Mouse (Mus musculus): ENCODE data around the gene Xpa.
"Not testable (repeated sequence)": the region's sequence is repeated elsewhere in the genome, so short reads cannot be mapped to it uniquely, and the experiment has no call there.

The Xpa gene

DNA sequence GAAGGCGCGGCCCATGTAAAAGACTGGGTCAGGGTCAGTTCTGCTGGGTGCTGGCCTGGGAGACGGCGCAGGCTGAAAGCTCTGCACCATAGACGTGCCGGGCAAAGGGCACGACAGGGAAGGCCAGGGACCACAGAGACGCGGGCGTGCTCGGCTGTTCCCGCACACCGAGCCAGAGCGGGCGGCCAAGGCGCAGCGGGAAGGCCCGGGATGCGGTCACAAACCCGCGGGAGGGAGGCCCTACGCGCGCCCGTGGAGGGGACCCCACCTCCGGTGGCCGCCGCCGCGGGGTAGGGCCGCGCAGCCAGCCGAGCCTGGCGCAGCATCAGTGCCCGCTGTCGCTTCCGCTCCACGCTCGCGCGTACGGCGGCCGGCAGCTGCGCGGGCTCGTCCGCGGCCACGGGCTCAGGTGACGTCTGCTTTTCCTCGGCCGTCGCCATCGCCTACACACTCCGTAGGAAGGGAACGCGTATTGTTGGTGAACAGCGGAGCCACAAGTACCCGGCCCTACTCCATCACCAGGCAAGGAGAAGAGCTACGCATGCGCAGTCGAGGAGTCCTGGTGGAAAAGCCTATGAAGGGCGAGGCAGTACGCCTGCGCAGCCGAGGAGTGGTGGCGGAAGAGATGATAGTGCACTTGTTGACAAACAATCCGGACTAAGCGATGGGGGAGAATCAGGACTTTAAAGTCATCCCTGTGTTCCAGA, at the start of gene Xpa:
TSS of gene Xpa (minus strand) at position 531 of the 707 bp plus-strand sequence.
- DNase-seq (ENCODE audit: low spot score) = peak; percentile 94

DNA sequence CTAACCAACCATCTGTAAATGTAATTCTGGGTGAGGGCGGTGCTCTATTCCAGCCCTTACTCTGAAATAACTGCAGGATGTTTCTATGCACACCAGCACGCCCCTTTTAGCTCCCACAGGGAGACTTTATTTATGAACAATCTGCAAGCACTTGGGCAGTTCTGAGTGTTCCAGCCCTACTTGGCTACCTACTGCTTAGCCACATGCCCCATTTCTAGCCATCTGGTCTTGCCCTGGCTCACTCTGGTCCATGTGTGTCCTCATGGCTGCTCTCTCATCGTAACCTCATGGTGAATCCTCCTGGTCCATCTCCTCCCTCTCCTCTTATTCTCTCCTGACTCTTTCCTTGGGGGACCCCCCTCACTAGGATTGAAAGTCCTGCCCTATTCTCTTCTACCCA, 39.8 kb upstream of the Xpa start:
- no peak for DNase-seq (ENCODE audit: low spot score)

DNA sequence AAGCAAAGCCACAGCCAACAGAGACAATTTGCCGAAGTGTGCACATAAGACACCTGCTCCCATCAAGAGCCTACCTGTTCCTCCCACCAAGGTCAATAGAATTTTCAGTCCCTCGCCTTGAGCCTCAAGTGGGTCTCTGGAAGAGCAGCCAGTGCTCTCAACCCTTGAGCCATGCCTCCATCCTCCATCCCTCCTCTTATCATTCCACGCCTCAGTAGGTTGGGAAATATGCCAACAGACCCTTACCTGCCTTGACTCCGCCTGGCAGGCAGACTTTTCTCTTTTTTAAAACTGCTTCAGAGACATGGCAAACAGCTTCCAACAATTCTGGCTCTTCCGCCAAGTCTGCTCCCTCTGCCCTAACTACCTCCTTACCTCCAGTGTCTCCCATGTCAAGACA, 38.6 kb upstream of the Xpa start:
- DNase-seq (ENCODE audit: low spot score) = no peak

DNA sequence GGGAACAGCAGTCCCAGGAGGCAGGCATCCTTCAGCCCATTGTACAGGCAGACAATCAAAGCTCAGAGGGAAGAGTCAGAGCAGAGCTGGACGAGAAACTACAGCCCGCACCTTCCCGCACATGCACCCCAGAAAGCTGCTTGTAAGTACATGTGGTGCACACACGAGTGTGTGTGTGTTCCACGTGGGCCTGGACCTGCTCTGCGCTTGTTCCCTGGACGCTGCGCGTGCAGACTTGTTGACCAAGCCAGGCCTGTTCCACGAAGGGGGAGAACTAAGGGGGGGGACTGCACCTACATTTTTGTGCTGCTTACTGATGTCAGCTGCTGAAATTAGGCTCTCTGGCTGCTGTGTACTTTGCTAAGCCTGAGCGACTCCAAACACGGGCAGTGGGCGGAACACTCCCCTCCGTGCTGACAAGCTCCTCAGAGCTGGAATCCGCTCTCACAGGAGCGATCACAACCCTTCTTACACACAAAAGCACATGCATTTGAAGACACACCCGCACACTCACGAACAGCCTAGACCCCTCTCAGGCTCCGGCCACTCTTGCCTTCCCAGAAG, 30.9 kb upstream of the Xpa start:
- no peak for DNase-seq (ENCODE audit: low spot score)

DNA sequence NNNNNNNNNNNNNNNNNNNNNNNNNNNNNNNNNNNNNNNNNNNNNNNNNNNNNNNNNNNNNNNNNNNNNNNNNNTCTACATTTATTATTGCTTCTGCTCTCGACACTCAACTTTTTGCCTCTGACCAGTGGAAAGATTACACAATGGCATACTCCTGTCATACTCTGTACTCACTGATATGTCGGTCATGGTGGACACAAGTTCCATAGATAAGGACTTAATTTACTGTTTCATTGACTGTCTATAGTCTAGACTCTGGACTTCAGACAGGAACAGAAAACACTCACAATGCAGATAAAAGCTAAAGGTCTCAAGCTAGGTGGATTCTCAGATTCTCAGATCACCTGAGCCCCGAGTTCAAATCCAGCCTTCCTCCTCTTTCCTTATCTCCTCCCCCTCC, 25.0 kb upstream of the Xpa start:
- no peak for DNase-seq (ENCODE audit: low spot score)

DNA sequence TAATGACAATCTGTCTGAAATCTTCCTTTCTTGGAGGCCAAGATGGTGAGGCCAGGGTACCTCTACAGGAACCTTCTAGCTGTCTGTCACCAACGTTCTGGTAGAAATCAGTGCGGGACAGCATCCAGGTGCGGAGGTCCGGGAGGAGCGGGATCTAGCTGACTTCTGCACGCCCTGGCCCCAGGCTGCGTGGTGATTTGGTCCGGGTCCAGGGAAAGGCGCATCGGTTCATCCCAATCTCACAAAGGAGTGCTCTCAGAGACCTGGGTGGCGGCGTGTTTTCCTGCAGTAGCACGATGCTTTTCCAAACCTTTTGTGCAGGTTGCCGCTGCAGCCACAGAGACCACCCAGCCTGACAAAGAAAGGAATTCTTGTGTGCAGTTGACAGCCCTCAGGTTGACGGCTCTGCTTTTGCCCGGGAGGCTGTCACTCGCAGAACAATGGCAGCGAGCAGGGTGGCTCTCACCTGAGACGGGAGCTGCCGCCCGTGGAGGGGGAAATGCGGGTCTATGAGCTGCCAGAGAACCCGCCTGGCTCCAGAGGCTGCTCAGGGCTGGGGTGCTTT, 6.5 kb upstream of the Xpa start:
- DNase-seq (ENCODE audit: low spot score) = no peak

DNA sequence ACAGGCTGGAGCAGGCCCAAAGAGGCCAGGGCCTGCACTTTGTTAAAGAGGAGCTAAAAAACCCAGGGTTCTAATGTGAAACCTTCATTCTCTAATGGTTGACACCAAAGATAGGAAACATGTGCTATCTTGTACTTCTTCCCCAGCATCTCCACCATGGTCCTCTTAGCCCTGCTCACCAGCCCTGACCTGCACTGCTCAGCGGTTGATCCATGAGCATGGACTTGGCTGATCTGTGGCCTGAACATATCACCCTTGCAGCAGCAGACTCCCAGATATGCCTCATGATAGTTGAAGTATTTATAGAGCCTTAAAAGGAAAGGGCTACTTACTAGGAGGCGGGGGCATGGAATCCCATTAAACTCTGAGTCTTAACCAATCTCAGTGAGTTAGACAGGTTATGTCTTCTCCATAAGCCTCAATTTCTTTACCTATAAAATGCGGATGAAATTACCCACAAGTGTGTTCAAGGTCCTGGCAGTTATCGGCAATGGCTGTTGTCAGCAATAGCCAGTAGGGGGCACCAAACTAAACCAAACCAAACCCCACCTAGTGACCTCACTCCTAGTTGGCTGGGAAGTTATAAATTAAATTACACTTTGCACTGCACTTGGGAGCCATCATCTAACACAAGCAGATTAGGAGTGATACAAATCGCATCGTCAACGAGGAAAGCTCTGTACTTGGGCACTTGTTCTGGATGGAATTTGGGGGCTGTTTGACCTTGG, 5.9 kb upstream of the Xpa start:
- DNase-seq (ENCODE audit: low spot score) = peak; percentile 61

DNA sequence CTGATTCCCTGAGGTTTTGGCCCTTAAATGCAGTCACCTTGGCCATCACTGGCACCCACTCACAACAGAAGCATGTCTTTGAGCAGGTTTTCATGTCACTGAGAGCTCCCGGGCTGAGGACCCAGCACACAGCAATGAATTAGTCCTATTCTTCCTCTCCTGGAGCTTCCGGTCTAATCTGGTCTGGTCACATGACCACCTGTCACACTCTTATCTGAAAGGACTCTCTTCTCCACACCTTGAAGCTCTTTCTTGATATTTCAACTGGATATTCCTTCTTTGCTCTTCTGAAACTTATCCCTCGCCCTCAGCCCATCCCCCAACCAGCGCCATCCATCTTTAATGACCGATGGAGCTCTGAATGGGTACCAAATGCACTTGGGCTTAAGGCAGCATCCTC, 2.0 kb upstream of the Xpa start:
- no peak for DNase-seq (ENCODE audit: low spot score)

DNA sequence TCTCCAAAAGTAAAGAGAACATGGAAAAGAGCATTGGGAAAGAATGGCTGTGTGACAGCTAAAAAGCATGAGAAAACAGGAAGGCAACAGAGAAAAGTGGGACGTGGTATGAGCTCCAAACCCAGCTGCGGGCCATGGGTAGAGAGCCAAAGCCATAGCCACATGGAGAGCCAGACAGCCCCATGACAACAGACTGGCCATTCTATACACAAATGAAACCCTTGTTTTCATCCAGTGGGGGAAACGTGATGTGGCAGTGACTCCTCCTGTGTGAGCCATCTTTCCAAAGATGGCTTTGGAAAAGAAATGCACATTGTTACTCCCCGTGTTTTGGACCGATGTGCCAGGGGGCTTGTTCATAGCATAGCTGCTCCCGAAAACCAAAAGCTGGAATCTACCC, 402 bp upstream of the Xpa start:
- DNase-seq (ENCODE audit: low spot score) = peak; percentile 44

DNA sequence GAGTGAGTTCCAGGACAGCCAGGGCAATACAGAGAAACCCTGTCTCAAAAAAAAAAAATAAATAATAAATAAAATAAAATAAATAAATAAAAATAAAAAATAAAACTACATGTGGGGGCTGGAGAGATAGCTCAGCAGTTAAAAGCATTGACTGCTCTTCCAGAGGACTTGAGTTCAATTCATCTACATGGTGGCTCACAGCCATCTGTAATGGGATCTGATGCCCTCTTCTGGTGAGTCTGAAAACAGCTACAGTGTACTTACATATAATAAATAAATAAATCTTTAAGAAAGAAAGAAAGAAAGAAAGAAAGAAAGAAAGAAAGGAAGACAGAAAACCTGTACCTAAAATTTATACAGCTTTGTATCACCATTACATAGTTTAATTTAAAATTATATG, 4.1 kb downstream of the Xpa start:
- DNase-seq (ENCODE audit: low spot score) = not testable (repeated sequence)

DNA sequence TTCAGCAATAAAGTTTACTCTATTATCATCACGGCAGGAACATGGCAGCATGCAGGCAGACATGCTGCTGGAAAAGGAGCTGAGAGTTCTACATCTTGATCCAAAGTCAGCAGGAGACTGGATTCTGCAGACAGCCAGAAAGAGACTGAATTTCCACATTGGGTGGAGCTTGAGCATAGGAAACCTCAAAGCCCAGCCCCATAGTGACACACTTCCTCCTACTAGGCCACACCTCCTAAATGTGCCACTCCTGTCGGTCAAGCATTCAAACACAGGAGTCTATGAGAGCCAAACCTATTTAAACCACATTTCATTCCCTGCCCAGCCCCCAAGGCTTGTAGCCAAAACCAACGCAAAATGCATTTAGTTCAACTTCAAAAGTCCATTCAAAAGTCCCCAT, 9.6 kb downstream of the Xpa start:
- DNase-seq (ENCODE audit: low spot score) = no peak

DNA sequence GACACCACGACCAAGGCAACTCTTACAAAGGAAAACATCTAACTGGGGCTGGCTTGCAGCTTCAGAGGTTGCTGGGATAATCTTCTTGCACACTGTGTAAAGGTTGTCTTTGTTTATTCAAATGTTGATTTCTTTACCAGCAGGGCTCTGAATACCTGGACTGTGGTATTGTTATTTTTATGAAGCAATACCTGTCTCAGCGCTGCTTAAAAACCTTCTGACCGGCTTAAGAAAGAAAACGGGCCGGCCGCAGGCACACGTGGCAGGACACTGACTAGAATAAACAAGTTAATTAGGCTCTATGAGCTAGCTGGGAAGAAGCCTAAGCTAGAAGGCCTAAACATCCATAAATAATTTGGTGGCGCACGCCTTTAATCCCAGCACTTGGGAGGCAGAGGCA, 10.2 kb downstream of the Xpa start:
- DNase-seq (ENCODE audit: low spot score) = no peak

DNA sequence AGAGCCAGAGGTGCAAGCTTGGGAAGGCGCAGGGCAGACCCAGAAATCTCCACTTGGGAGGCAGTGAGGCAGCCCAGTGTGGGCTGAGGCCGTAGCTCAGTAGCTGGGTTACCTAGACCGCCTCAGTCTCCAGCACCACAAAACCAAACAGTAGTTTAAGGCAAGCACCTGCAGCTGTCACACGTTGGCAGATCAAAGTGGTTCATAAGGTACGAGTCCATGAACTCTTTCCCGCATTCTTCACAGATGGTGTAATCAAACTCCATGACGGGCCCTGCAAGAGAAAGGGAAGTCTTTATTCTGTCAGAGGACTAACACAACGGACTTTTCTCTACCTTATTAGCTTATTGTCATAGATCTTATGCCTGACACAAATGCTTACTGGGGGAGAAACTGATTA, 10.7 kb downstream of the Xpa start:
- DNase-seq (ENCODE audit: low spot score) = no peak

DNA sequence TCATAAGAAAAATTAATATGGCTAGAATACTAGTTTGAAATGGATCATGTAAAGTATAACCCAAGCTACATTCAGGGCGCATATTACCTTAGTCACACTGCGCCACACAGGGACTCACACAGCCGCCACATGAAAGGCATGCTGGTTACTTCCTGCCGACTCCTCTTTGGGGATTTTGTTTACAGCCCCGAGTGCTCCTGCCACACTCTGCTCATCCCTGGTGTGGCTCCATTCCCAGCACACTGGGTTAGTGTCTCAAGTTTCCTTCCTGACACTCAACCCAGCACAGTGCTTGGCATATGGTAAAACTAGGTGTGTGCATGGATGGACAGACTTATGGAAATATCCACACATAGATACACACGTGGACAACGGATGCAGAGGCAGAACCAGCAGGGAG, 13.9 kb downstream of the Xpa start:
- no peak for DNase-seq (ENCODE audit: low spot score)

DNA sequence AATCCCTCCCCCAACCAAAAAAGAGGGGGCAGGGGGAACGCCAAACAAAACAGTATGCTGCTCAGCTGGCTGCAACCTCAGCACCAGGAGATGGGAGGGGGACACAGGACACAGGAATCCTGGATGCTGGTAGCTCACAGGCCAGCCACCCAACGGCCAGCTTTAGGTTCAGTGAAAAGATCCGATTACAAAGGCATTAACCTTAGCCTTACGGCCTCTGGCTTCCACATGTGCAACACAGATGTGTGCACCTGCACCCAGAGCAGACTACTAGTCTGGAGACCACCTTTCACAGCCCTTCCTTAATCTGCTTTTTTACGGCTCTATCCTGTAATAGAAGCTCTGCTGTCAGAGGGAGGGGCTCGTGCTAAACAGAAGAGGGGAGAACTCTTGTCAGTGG, 14.9 kb downstream of the Xpa start:
- no peak for DNase-seq (ENCODE audit: low spot score)

DNA sequence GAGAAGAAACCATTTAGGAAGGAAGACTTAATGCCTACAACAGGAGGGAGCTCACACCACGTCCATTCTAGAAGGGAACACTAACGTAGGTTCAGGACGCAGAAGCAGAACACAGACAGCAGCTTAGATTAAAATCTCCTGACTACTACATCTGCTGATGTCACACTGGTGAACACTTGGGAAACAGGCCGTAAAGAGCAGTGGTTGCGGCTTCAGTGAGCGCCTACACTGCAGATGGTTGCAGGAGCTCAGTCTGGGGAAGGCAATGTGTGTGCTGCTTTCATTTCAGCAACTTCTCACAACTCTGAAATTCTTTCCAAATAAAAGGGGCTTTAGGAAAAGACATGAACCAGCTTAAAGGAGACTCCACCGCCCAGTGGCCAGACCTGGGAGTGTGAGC, 18.6 kb downstream of the Xpa start:
- no peak for DNase-seq (ENCODE audit: low spot score)

DNA sequence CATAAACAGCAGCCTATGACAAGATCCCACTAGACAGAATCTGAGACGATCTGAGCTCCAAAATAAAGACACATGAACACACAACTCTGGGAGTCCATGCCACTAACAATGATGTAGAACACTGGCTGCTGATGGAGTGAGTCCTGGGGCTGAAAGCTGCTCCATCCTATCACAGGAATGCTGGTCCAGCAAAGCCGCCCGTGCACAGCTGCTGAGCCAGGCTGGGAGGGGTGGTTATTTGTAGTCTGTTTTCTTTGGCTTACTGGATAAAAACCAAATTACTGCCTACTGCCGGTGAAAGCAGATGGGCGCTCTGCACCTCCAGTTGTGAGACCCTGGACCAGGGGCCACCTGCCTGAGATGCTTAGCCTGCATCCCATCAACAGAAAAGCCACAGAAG, 19.1 kb downstream of the Xpa start:
- no peak for DNase-seq (ENCODE audit: low spot score)

DNA sequence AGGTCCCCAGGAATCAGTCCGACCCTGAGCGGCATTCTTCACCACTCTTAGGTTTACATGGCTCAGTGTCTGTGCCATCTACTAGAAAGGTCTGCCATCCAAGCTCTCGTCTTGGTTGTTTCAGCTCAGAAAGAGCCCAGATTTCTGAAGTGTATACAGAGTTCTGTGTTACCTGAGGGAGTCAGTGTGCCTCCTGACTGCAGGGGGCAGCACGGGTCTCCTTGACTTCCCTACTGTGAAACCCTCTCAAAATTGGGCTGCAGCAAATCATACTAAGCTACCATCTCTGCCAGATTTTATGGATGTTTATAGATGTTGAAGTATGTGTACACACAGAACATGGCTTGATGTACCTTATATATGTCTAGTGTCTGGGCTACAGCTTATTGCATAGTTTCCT, 19.8 kb downstream of the Xpa start:
- no peak for DNase-seq (ENCODE audit: low spot score)

DNA sequence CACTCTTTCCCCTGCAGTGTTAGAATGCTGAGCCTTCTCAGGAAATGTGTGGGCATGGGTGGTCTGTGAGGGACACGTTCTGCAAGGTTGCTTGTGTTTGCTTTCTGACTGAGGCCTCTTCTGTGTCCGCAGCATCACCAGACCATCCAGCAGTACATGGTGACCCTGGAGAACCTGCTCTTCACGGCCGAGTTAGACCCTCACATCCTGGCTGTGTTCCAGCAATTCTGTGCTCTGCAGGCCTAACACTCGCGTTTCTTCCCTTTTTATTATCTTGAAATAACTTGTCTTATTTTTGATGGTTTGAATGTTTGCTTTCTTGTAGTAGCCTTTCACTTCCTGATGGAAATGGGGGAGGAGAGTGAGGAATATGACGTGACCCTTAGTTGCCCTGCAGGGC, 24.4 kb downstream of the Xpa start:
- no peak for DNase-seq (ENCODE audit: low spot score)

DNA sequence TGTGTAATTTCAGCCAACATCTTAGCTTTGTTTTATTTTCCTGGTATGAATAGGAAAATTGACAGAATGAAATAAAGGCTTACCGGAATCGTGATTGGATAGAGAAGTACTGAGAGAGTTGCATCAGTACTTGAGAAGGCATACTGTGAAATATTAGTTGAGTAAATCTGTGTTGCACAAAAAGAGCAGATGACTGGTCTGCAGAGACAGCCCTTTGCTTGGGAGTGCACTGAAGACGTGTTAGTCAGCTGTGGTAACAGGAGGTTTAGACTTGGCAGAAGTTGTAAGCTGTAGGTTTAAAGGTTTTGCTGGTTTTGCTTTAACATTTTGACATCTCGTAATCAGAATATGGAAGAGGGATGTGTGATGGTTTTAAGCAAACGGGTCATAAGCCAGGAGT, 30.3 kb downstream of the Xpa start:
- DNase-seq (ENCODE audit: low spot score) = no peak

DNA sequence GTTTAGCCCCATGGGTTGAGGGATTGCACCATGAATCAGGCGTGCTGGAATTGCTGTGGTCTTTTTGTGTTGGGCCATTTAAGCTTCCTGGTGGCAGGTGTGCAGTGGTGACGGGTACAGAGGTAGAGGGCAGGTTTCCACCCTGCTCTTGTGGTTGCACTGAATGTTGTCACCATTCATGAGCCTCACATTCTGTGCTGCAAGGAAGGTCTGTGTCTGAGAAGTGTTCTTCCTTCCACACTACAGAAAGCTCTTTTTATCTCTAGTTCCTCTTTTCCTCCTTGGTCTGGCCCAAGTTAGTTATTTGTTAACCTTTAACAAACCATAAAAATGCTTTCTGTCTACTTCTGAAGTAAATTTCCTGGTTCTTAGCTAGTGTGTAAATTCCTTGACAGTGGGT, 32.1 kb downstream of the Xpa start:
- DNase-seq (ENCODE audit: low spot score) = no peak

DNA sequence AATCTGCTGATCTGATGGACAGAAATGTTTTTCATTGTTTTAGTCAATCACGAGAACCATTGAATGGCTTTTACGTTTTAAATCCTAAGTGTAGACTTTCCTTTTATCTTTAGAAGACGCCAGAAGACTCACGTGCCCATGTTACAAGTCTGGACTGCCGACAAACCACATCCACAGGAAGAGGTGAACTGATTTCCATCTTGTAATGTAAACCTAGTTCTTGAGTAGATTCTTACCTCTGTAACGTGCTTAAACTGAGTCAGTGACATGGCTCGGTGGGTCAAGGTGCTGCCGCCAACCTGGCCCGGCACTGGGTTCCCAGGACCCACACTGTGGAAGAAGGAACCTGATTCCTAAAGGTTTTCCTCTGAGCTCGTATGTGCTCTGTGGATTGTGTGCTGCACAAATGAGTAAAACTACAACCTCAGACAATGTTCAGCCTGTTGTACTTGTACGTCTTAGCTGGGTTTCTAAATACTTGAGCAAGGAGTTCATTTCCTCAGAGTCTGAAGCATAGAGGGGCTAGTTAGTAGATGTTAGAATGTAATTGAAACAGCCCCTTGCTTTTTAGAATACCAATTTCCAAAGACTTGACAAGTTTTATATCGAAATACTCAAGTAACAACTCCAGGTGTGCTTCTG, 44.1 kb downstream of the Xpa start:
- DNase-seq (ENCODE audit: low spot score) = no peak

DNA sequence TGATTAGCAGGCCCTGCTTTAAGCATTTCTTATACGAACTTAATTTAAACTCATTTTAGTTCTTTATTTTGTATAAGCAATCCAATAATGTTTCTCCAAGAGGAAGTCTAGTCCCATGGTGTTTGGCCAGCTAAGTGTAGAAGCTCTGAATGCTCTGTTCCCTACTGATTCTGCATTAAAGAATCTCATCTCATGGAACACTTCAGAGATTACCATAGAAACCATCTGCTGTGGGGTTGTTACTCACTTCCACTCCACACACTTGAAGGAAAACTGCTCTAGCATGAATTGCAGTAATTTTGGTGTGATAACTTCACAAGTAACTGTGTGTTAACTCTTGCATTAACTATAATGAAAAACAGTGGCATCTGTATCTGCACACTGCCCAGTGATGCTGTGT, 49.2 kb downstream of the Xpa start:
- DNase-seq (ENCODE audit: low spot score) = no peak

Data from left cerebral cortex, adult 11 months (tissue).